Mouse (Mus musculus) E14TG2a.4 (cell line): ENCODE measurements around the gene Slc9b2.

Source experiments
- H3K27me3 ChIP-seq: 2 replicates; pipeline ENCODE4 v1.6.1; 2014; ENCODE audit warnings: low read length, control low read depth; ENCODE audit not compliant: insufficient read depth
- H3K36me3 ChIP-seq: 2 replicates; pipeline ENCODE4 v1.6.1; 2014; ENCODE audit warnings: low read length, control low read depth; ENCODE audit not compliant: insufficient read depth
- H3K4me1 ChIP-seq: replicated peaks from 2 replicates; pipeline ENCODE4 v1.6.1; 2014; ENCODE audit warnings: low read depth, low read length, control low read depth
- H3K4me3 ChIP-seq: replicated peaks from 2 replicates; pipeline ENCODE4 v1.5.1; 2014; ENCODE audit warnings: mild to moderate bottlenecking, low read length
- H3K9me3 ChIP-seq: 2 replicates; pipeline ENCODE4 v1.6.1; 2014; ENCODE audit warnings: low read length, control low read depth
- CTCF ChIP-seq: conservative IDR thresholded peaks from 2 replicates; pipeline ENCODE4 v1.5.1; 2014; ENCODE audit warnings: low read length
- NANOG ChIP-seq: IDR thresholded peaks from 2 replicates; pipeline ENCODE4 v1.6.1; 2014; ENCODE audit warnings: borderline replicate concordance, low read length, mixed read lengths
- POU5F1 ChIP-seq: IDR thresholded peaks from 2 replicates; pipeline ENCODE4 v1.6.1; 2014; ENCODE audit warnings: low read length, borderline replicate concordance

Gene Slc9b2

GRCm38 (mm10) chr3:135318331-135318730, 10.8 kb downstream of the Slc9b2 start:
- no peaks in the 10 kb centered on the region for H3K27me3 ChIP-seq
- H3K9me3 ChIP-seq, result no peaks in the 10 kb centered on the region
- H3K4me3 ChIP-seq, result no peak overlapping the region
- H3K4me1 ChIP-seq, result peaks cover 29% of the 10 kb centered on the region
- TF ChIP-seq POU5F1 (no peak), NANOG (no peak), CTCF (no peak)
- no peaks in the 10 kb centered on the region for H3K36me3 ChIP-seq

- peaks cover 19% of the 10 kb centered on the region for H3K4me1 ChIP-seq
- no peaks in the 10 kb centered on the region for H3K36me3 ChIP-seq
- H3K27me3 ChIP-seq, result no peaks in the 10 kb centered on the region
- no peak overlapping the region for H3K4me3 ChIP-seq
- TF ChIP-seq NANOG (no peak), POU5F1 (no peak), CTCF (no peak)
- H3K9me3 ChIP-seq, result no peaks in the 10 kb centered on the region
These were observed 16.9 kb downstream of the Slc9b2 start for GRCm38 (mm10) chr3:135324354-135324753.

GRCm38 (mm10) chr3:135327176-135327575, 19.7 kb downstream of the Slc9b2 start:
- Histone ChIP-seq H3K4me3 (no peak overlapping the region), H3K27me3 (no peaks in the 10 kb centered on the region), H3K36me3 (no peaks in the 10 kb centered on the region), H3K9me3 (no peaks in the 10 kb centered on the region), H3K4me1 (peaks cover 23% of the 10 kb centered on the region)
- TF ChIP-seq CTCF (no peak), NANOG (no peak), POU5F1 (no peak)

- Histone ChIP-seq H3K27me3 (no peaks in the 10 kb centered on the region), H3K4me1 (peaks cover 27% of the 10 kb centered on the region), H3K36me3 (no peaks in the 10 kb centered on the region), H3K9me3 (no peaks in the 10 kb centered on the region), H3K4me3 (no peak overlapping the region)
- peak; percentile 62 for TF ChIP-seq CTCF
- TF ChIP-seq POU5F1, result no peak
These were observed 20.1 kb downstream of the Slc9b2 start for GRCm38 (mm10) chr3:135327601-135328000.

- Histone ChIP-seq H3K4me1 (peaks cover 34% of the 10 kb centered on the region), H3K36me3 (no peaks in the 10 kb centered on the region), H3K27me3 (no peaks in the 10 kb centered on the region), H3K9me3 (no peaks in the 10 kb centered on the region), H3K4me3 (no peak overlapping the region)
- TF ChIP-seq CTCF (peak; percentile 82), NANOG (no peak), POU5F1 (no peak)
These were observed 21.1 kb downstream of the Slc9b2 start for GRCm38 (mm10) chr3:135328560-135328959.

GRCm38 (mm10) chr3:135332691-135333090, 25.2 kb downstream of the Slc9b2 start:
- Histone ChIP-seq H3K9me3 (no peaks in the 10 kb centered on the region), H3K27me3 (no peaks in the 10 kb centered on the region), H3K36me3 (no peaks in the 10 kb centered on the region), H3K4me1 (peaks cover 27% of the 10 kb centered on the region), H3K4me3 (no peak overlapping the region)
- TF ChIP-seq NANOG (no peak), CTCF (no peak), POU5F1 (no peak)

GRCm38 (mm10) chr3:135333763-135334162, 26.3 kb downstream of the Slc9b2 start:
- TF ChIP-seq POU5F1, result no peak
- no peak for TF ChIP-seq CTCF
- TF ChIP-seq NANOG, result no peak
- Histone ChIP-seq H3K4me3 (no peak overlapping the region), H3K36me3 (no peaks in the 10 kb centered on the region), H3K4me1 (peaks cover 27% of the 10 kb centered on the region), H3K9me3 (no peaks in the 10 kb centered on the region), H3K27me3 (no peaks in the 10 kb centered on the region)

- H3K27me3 ChIP-seq, result no peaks in the 10 kb centered on the region
- peaks cover 27% of the 10 kb centered on the region for H3K36me3 ChIP-seq
- H3K4me1 ChIP-seq, result peaks cover 25% of the 10 kb centered on the region
- no peaks in the 10 kb centered on the region for H3K9me3 ChIP-seq
- H3K4me3 ChIP-seq, result peak within 1 kb of the TSS; percentile 82
- TF ChIP-seq POU5F1, result no peak
- no peak for TF ChIP-seq CTCF
- no peak for TF ChIP-seq NANOG
These were observed 40.3 kb downstream of the Slc9b2 start, which contains the start of gene Slc9b1 for GRCm38 (mm10) chr3:135347739-135348264. TSS of gene Slc9b1 (plus strand) at chr3:135348029.

- peak overlapping the region; percentile 82 for H3K4me3 ChIP-seq
- TF ChIP-seq NANOG (no peak), POU5F1 (no peak), CTCF (no peak)
- H3K4me1 ChIP-seq, result peaks cover 30% of the 10 kb centered on the region
- H3K27me3 ChIP-seq, result no peaks in the 10 kb centered on the region
- H3K9me3 ChIP-seq, result no peaks in the 10 kb centered on the region
- peaks cover 39% of the 10 kb centered on the region for H3K36me3 ChIP-seq
These were observed 41.5 kb downstream of the Slc9b2 start for GRCm38 (mm10) chr3:135349022-135349421.

- peaks cover 30% of the 10 kb centered on the region for H3K4me1 ChIP-seq
- peaks cover 59% of the 10 kb centered on the region for H3K36me3 ChIP-seq
- no peaks in the 10 kb centered on the region for H3K9me3 ChIP-seq
- no peak for TF ChIP-seq NANOG
- TF ChIP-seq CTCF, result no peak
- no peak for TF ChIP-seq POU5F1
- no peak overlapping the region for H3K4me3 ChIP-seq
- H3K27me3 ChIP-seq, result no peaks in the 10 kb centered on the region
These were observed 44.4 kb downstream of the Slc9b2 start for GRCm38 (mm10) chr3:135351857-135352256.
